Mouse (Mus musculus): ENCODE data around the gene Efna2. TPM values are rescaled to one million over a fixed set of nuclear protein-coding genes. Genes with fewer than 3 reads are reported as not detected.

The Efna2 gene
- total and polyA plus RNA-seq, 2 experiments from 2014 or later: 23.2 to 32.8 TPM

DNA sequence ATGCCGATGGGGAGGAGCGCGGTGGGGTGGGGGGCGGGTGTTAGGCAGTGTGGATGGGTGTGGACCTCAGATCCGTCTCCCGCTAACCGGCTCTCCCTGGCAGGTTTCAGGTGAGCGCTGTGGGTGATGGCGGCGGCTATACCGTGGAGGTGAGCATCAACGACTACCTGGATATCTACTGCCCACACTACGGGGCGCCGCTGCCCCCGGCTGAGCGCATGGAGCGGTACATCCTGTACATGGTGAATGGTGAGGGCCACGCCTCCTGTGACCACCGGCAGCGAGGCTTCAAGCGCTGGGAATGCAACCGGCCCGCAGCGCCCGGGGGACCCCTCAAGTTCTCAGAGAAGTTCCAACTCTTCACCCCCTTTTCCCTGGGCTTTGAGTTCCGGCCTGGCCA lies 7.4 kb downstream of the Efna2 start:
- Histone ChIP-seq H3K9ac (replicated peaks; ENCODE audit: low read length) (no peak overlapping the region), H3K4me1 (ENCODE audit: insufficient read depth, low read length) (no peaks in the 10 kb centered on the region), H3K9me3 (ENCODE audit: low read length) (no peaks in the 10 kb centered on the region), H3K27me3 (ENCODE audit: insufficient read depth, low read length) (no peaks in the 10 kb centered on the region), H3K36me3 (ENCODE audit: insufficient read depth, low read length) (peaks cover 13% of the 10 kb centered on the region; the same call in 1 of the 2 replicates), H3K4me2 (ENCODE audit: low read depth, low read length) (no peak overlapping the region), H3K4me3 (ENCODE audit: low read length) (no peak overlapping the region), H3K27ac (no peak overlapping the region)
- no peak for TF ChIP-seq CTCF (IDR thresholded peaks at IDR 0.05; ENCODE audit: low read depth)
- DNase-seq (ENCODE audit: low spot score): no peak
- 47% methylated on average over 27 of the region's 27 CpGs for WGBS
- no peak for ATAC-seq

DNA sequence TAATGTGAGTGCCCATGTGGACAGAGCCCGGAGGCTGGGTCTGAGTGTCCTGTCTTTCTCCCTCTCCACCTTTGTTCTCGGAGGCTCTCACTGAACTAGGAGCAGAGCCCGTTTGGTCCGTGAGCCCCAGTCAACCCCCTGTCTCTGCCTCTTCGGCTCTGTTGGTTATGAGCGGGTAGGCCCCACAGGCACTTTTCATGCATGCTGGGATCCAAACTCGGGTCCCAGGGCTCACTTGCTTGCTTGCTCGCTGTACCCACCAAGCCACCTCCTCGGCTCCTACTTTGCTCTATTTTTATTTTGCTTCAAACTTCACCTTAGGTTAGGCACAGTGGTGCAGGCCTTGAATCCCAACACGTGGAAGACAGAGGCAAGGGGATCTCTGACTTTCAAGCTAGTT lies 8.5 kb downstream of the Efna2 start:
- Histone ChIP-seq H3K36me3 (ENCODE audit: insufficient read depth, low read length) (peaks cover 13% of the 10 kb centered on the region; the same call in 1 of the 2 replicates), H3K4me2 (ENCODE audit: low read depth, low read length) (no peak overlapping the region), H3K27ac (no peak overlapping the region), H3K4me3 (ENCODE audit: low read length) (no peak overlapping the region), H3K27me3 (ENCODE audit: insufficient read depth, low read length) (peaks cover 3% of the 10 kb centered on the region; the same call in 1 of the 2 replicates), H3K9me3 (ENCODE audit: low read length) (no peaks in the 10 kb centered on the region), H3K9ac (replicated peaks; ENCODE audit: low read length) (no peak overlapping the region), H3K4me1 (ENCODE audit: insufficient read depth, low read length) (no peaks in the 10 kb centered on the region)
- no peak for TF ChIP-seq CTCF (IDR thresholded peaks at IDR 0.05; ENCODE audit: low read depth)
- 85% methylated on average over 10 of the region's 10 CpGs for WGBS
- ATAC-seq (no peak), DNase-seq (ENCODE audit: low spot score) (no peak)

DNA sequence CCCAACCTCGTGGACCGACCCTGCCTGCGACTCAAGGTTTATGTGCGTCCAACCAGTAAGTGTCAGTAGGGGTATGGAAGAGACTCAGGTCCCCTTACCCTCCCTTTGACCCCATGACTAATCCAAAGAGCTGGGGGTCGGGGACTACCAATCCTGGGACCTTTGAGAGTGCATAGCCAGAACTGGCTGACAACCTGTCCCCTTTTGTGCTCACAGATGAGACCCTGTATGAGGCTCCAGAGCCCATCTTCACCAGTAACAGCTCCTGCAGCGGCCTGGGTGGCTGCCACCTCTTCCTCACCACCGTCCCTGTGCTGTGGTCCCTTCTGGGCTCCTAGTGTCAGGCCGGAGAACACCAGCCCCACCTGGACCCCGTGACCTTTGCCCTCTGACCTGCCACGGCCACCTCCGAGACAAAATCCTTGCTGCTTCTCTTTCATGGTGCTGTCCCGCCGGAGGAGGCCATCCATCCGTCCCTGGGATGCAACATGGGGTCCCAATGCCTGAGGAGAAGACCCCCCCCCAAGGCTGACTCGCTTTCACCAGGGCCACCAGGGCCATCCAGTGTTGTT lies 9.3 kb downstream of the Efna2 start:
- H3K9ac ChIP-seq (replicated peaks; ENCODE audit: low read length): no peak overlapping the region
- H3K27ac ChIP-seq: no peak overlapping the region
- H3K27me3 ChIP-seq (ENCODE audit: insufficient read depth, low read length): peaks cover 4% of the 10 kb centered on the region; the same call in 1 of the 2 replicates
- 68% methylated on average over 15 of the region's 15 CpGs for WGBS
- H3K4me1 ChIP-seq (ENCODE audit: insufficient read depth, low read length): no peaks in the 10 kb centered on the region
- DNase-seq (ENCODE audit: low spot score): no peak
- ATAC-seq: no peak
- no peak overlapping the region for H3K4me3 ChIP-seq (ENCODE audit: low read length)
- H3K36me3 ChIP-seq (ENCODE audit: insufficient read depth, low read length): peaks cover 13% of the 10 kb centered on the region; the same call in 1 of the 2 replicates
- H3K4me2 ChIP-seq (ENCODE audit: low read depth, low read length): no peak overlapping the region
- TF ChIP-seq CTCF (IDR thresholded peaks at IDR 0.05; ENCODE audit: low read depth): no peak
- no peaks in the 10 kb centered on the region for H3K9me3 ChIP-seq (ENCODE audit: low read length)

- DNase-seq (ENCODE audit: low spot score) (peak; percentile 17), ATAC-seq (no peak)
- H3K4me3 ChIP-seq (ENCODE audit: low read length): peak overlapping the region; percentile 34
- no peaks in the 10 kb centered on the region for H3K9me3 ChIP-seq (ENCODE audit: low read length)
- no peaks in the 10 kb centered on the region for H3K4me1 ChIP-seq (ENCODE audit: insufficient read depth, low read length)
- peak overlapping the region; percentile 61 for H3K9ac ChIP-seq (replicated peaks; ENCODE audit: low read length)
- 13% methylated on average over 21 of the region's 21 CpGs for WGBS
- peak overlapping the region; percentile 63 for H3K4me2 ChIP-seq (ENCODE audit: low read depth, low read length)
- peaks cover 13% of the 10 kb centered on the region; the same call in 1 of the 2 replicates for H3K36me3 ChIP-seq (ENCODE audit: insufficient read depth, low read length)
- H3K27ac ChIP-seq: peak overlapping the region; percentile 81
- no peak for TF ChIP-seq CTCF (IDR thresholded peaks at IDR 0.05; ENCODE audit: low read depth)
- H3K27me3 ChIP-seq (ENCODE audit: insufficient read depth, low read length): peaks cover 4% of the 10 kb centered on the region; the same call in 1 of the 2 replicates
These were observed 10.7 kb downstream of the Efna2 start for GRCm38 (mm10) chr10:80189999-80190398.

DNA sequence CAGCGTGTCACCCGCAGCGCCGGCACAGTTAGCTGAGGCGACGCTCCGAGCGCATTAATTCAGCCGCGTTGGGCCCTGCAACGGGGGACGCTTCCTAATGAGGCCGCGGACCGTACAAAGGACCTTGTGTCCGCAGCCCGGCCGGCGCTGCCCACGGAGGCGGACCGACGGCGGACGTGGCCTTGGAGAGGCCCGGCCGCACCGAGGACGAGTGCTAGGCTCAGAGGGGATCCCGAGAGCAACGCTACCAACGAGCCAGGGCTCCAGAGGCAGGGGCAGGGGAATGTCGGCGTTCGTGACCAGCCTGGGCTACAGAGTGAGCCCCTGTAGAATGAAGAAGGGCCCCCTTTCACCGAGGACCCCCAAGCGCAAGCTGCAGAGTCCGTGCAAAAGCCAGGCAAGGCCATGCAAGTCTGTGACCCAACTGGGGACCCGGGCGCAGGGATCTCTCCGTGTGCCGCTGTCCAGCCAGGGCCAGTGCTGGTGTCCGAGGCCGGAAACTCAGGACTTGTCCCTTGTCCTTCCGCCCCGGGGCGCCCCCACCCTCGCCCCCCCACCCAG lies 11.3 kb downstream of the Efna2 start:
- no peaks in the 10 kb centered on the region for H3K4me1 ChIP-seq (ENCODE audit: insufficient read depth, low read length)
- H3K36me3 ChIP-seq (ENCODE audit: insufficient read depth, low read length): peaks cover 13% of the 10 kb centered on the region; the same call in 1 of the 2 replicates
- peak overlapping the region; percentile 61 for H3K9ac ChIP-seq (replicated peaks; ENCODE audit: low read length)
- ATAC-seq: peak; percentile 78
- WGBS: 3% methylated on average over 48 of the region's 48 CpGs
- peak overlapping the region; percentile 81 for H3K27ac ChIP-seq
- peak overlapping the region; percentile 34 for H3K4me3 ChIP-seq (ENCODE audit: low read length)
- peak overlapping the region; percentile 63 for H3K4me2 ChIP-seq (ENCODE audit: low read depth, low read length)
- peaks cover 4% of the 10 kb centered on the region; the same call in 1 of the 2 replicates for H3K27me3 ChIP-seq (ENCODE audit: insufficient read depth, low read length)
- TF ChIP-seq CTCF (IDR thresholded peaks at IDR 0.05; ENCODE audit: low read depth): no peak
- DNase-seq (ENCODE audit: low spot score): peak; percentile 76
- H3K9me3 ChIP-seq (ENCODE audit: low read length): no peaks in the 10 kb centered on the region

DNA sequence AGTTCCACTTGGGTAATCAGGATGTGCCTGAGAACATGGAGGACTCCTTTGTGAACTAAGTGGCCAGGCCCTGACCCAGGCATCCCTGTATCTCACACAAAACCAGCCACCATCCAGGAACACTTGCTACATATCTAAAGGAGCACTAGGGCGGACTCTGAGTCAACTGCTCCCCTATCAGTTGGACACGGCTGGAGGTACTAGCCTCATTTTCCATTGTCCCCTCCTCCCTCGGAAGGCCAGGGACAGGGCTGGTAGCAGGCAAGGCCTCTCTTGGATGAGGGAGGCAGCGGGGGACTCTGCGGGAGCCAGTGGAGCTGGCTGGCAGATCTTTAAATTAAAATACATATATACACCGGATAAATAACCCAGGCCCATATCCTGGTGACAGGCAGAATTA lies 14.7 kb downstream of the Efna2 start:
- Histone ChIP-seq H3K27me3 (ENCODE audit: insufficient read depth, low read length) (peaks cover 4% of the 10 kb centered on the region; the same call in 1 of the 2 replicates), H3K27ac (no peak overlapping the region), H3K4me2 (ENCODE audit: low read depth, low read length) (no peak overlapping the region), H3K4me3 (ENCODE audit: low read length) (no peak overlapping the region), H3K36me3 (ENCODE audit: insufficient read depth, low read length) (0 out of 2 replicates have a peak, but pooled peaks cover 2% of the 10 kb centered on the region), H3K9ac (replicated peaks; ENCODE audit: low read length) (no peak overlapping the region), H3K9me3 (ENCODE audit: low read length) (no peaks in the 10 kb centered on the region), H3K4me1 (ENCODE audit: insufficient read depth, low read length) (no peaks in the 10 kb centered on the region)
- WGBS: 64% methylated on average over 6 of the region's 6 CpGs
- ATAC-seq (no peak), DNase-seq (ENCODE audit: low spot score) (no peak)
- no peak for TF ChIP-seq CTCF (IDR thresholded peaks at IDR 0.05; ENCODE audit: low read depth)

DNA sequence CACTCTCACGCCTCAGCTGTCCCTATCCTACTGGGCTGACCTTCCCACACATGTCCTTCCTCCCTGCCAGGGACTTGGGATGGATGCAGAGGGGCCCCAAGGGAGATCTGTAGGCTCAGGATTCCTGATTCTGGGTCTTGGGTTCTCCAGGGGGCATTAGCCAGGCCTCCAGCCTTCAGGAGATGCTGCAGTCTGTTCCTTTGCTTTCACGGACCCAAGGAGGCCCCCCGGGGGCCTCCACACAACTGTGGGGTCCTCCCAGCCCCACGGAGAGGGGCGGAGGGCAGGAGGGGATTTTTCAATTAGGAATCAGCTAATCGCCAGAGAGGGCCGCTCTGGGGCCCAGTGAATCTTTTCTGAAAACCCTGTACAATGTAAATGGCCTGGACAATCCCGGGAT lies 15.2 kb downstream of the Efna2 start:
- H3K27me3 ChIP-seq (ENCODE audit: insufficient read depth, low read length): peaks cover 4% of the 10 kb centered on the region; the same call in 1 of the 2 replicates
- no peak overlapping the region for H3K4me2 ChIP-seq (ENCODE audit: low read depth, low read length)
- 47% methylated on average over 8 of the region's 8 CpGs for WGBS
- no peak overlapping the region for H3K9ac ChIP-seq (replicated peaks; ENCODE audit: low read length)
- H3K4me3 ChIP-seq (ENCODE audit: low read length): no peak overlapping the region
- DNase-seq (ENCODE audit: low spot score) (no peak), ATAC-seq (no peak)
- H3K36me3 ChIP-seq (ENCODE audit: insufficient read depth, low read length): no peaks in the 10 kb centered on the region
- no peak overlapping the region for H3K27ac ChIP-seq
- H3K9me3 ChIP-seq (ENCODE audit: low read length): no peaks in the 10 kb centered on the region
- no peak for TF ChIP-seq CTCF (IDR thresholded peaks at IDR 0.05; ENCODE audit: low read depth)
- H3K4me1 ChIP-seq (ENCODE audit: insufficient read depth, low read length): no peaks in the 10 kb centered on the region
